Mouse (Mus musculus): ENCODE measurements around the gene Anks1.

DNA sequence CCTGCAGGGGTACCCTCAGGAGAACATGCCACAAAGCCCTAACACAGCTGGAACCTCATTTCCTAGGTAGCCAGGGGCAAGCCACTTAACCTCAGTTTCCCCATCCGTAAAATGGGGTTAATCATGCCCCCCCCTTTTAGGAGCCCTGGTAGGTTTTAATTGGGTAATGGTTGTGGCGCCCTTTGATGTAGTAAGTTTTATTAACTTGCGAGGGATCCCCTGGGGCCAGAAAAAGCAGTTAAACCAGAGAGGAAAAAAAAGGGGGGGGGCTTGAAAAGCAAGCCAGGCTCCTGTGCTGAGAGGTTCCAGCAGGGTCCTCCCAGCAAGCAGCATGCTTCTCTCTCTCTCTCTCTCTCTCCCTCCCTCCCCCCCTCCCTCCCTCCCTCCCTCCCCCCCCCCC, 190.0 kb downstream of the Anks1 start:
- TF ChIP-seq ZNF384 (IDR thresholded peaks at IDR 0.05; ENCODE audit: low read depth, low read length): no peak
- no peak for TF ChIP-seq MAFK (IDR thresholded peaks at IDR 0.05; ENCODE audit: insufficient read depth, low read depth, low read length)
- TF ChIP-seq HCFC1 (IDR thresholded peaks at IDR 0.05; ENCODE audit: borderline replicate concordance, insufficient read depth, low read length): no peak
- TF ChIP-seq CHD2 (IDR thresholded peaks at IDR 0.05; ENCODE audit: low read depth, low read length): no peak
- TF ChIP-seq ZC3H11A (IDR thresholded peaks at IDR 0.05; ENCODE audit: borderline replicate concordance, low read depth, low read length): no peak
